Mouse (Mus musculus) heart, embryonic 15.5 days (tissue): ENCODE results near the gene Znrf2. TPM values are rescaled to one million over a fixed set of nuclear protein-coding genes. Genes with fewer than 3 reads are reported as not detected.

ENCODE experiments used
- ATAC-seq: fragments of 200-750 bp; cut with Nextera tagmentation; replicated peaks from 2 replicates; pipeline ENCODE4 v1.8.0; 2017; ENCODE audit warnings: low read depth, moderate TSS enrichment; ENCODE audit not compliant: insufficient number of reproducible peaks, insufficient read depth, low FRiP score
- H3K27ac ChIP-seq: fragments of 300-500 bp; sonication (generic); 2 replicates; pipeline ENCODE4 v1.5.1; 2015; ENCODE audit warnings: mild to moderate bottlenecking, inconsistent platforms
- H3K27me3 ChIP-seq: fragments of 300-500 bp; sonication (generic); 2 replicates; pipeline ENCODE4 v1.6.1; 2015; ENCODE audit warnings: inconsistent platforms
- H3K36me3 ChIP-seq: fragments of 300-500 bp; sonication (generic); 2 replicates; pipeline ENCODE4 v1.6.1; 2015; ENCODE audit warnings: mild to moderate bottlenecking, inconsistent platforms
- H3K4me1 ChIP-seq: fragments of 300-500 bp; sonication (generic); replicated peaks from 2 replicates; pipeline ENCODE4 v1.6.1; 2015; ENCODE audit warnings: inconsistent platforms
- H3K4me2 ChIP-seq: fragments of 300-500 bp; sonication (generic); 2 replicates; pipeline ENCODE4 v1.6.1; 2015; ENCODE audit warnings: inconsistent platforms, mild to moderate bottlenecking, moderate library complexity
- H3K4me3 ChIP-seq: fragments of 300-500 bp; sonication (generic); 2 replicates; pipeline ENCODE4 v1.5.1; 2015; ENCODE audit warnings: mild to moderate bottlenecking, inconsistent platforms
- H3K9ac ChIP-seq: fragments of 300-500 bp; sonication (generic); 2 replicates; pipeline ENCODE4 v1.6.1; 2015; ENCODE audit warnings: mild to moderate bottlenecking, inconsistent platforms
- H3K9me3 ChIP-seq: fragments of 300-500 bp; sonication (generic); replicated peaks from 2 replicates; pipeline ENCODE4 v1.6.1; 2016; ENCODE audit warnings: inconsistent platforms
- WGBS: fragments of 180-500 bp; shearing (Covaris S2); methylation state at CpG from one replicate; pipeline ENCODE4 v1.1.7; 2015; ENCODE audit warnings: mixed read lengths; 5-methylcytosine and 5-hydroxymethylcytosine counted together
- polyA plus RNA-seq: library from polyadenylated mRNA; unstranded; fragments of >200 nt; fragmentation: Nextera tagmentation; extraction: Ambion mirVana; gene quantifications from 2 replicates; pipeline ENCODE4 v1.2.1, GENCODE M21; 2015

Gene Znrf2
- polyA plus RNA-seq, 1 experiment from 2014 or later = 2.7 TPM

GRCm38 (mm10) chr6:54786766-54787165 is 29.9 kb upstream of the Znrf2 start:
- Histone ChIP-seq H3K4me2 (no peak overlapping the region), H3K9ac (no peak overlapping the region), H3K9me3 (no peaks in the 10 kb centered on the region), H3K36me3 (no peaks in the 10 kb centered on the region), H3K27me3 (no peaks in the 10 kb centered on the region), H3K4me3 (no peak overlapping the region), H3K27ac (no peak overlapping the region), H3K4me1 (peaks cover 12% of the 10 kb centered on the region)
- 73% methylated on average over 5 of the region's 5 CpGs for WGBS
- ATAC-seq = no peak

- WGBS = 32% methylated on average over 6 of the region's 6 CpGs
- peak; percentile 50; the same call in 1 of the 2 replicates for ATAC-seq
- no peak overlapping the region for H3K4me2 ChIP-seq
- H3K9ac ChIP-seq = no peak overlapping the region
- H3K9me3 ChIP-seq = no peaks in the 10 kb centered on the region
- H3K4me3 ChIP-seq = no peak overlapping the region
- H3K27me3 ChIP-seq = no peaks in the 10 kb centered on the region
- no peak overlapping the region for H3K27ac ChIP-seq
- peaks cover 8% of the 10 kb centered on the region for H3K4me1 ChIP-seq
- H3K36me3 ChIP-seq = no peaks in the 10 kb centered on the region
Measured at GRCm38 (mm10) chr6:54788493-54788892, 28.2 kb upstream of the Znrf2 start.

GRCm38 (mm10) chr6:54789139-54789538 is 27.6 kb upstream of the Znrf2 start:
- Histone ChIP-seq H3K27me3 (no peaks in the 10 kb centered on the region), H3K36me3 (no peaks in the 10 kb centered on the region), H3K9me3 (no peaks in the 10 kb centered on the region), H3K27ac (no peak overlapping the region), H3K9ac (no peak overlapping the region), H3K4me2 (no peak overlapping the region), H3K4me3 (no peak overlapping the region), H3K4me1 (peaks cover 8% of the 10 kb centered on the region)
- no peak for ATAC-seq
- WGBS = 79% methylated on average over 4 of the region's 4 CpGs

GRCm38 (mm10) chr6:54790071-54790470 is 26.6 kb upstream of the Znrf2 start:
- 78% methylated on average over 4 of the region's 4 CpGs for WGBS
- no peak for ATAC-seq

GRCm38 (mm10) chr6:54793853-54794252 is 22.9 kb upstream of the Znrf2 start:
- Histone ChIP-seq H3K9ac (no peak overlapping the region), H3K36me3 (no peaks in the 10 kb centered on the region), H3K4me2 (no peak overlapping the region), H3K27me3 (no peaks in the 10 kb centered on the region), H3K27ac (no peak overlapping the region), H3K4me3 (no peak overlapping the region), H3K4me1 (no peaks in the 10 kb centered on the region), H3K9me3 (peaks cover 3% of the 10 kb centered on the region; the same call in 1 of the 2 replicates)
- 79% methylated on average over 3 of the region's 3 CpGs for WGBS
- no peak for ATAC-seq

More at GRCm38 (mm10) chr6:54790071-54790470, 26.6 kb upstream of the Znrf2 start:
- H3K27ac ChIP-seq = no peak overlapping the region
- H3K4me2 ChIP-seq = no peak overlapping the region
- H3K9ac ChIP-seq = no peak overlapping the region
- H3K4me1 ChIP-seq = peaks cover 8% of the 10 kb centered on the region
- no peaks in the 10 kb centered on the region for H3K36me3 ChIP-seq
- no peaks in the 10 kb centered on the region for H3K27me3 ChIP-seq
- no peaks in the 10 kb centered on the region for H3K9me3 ChIP-seq
- no peak overlapping the region for H3K4me3 ChIP-seq

- peaks cover 6% of the 10 kb centered on the region; the same call in 1 of the 2 replicates for H3K9me3 ChIP-seq
- 66% methylated on average over 2 of the region's 2 CpGs for WGBS
- no peaks in the 10 kb centered on the region for H3K36me3 ChIP-seq
- no peak overlapping the region for H3K4me3 ChIP-seq
- no peak overlapping the region for H3K27ac ChIP-seq
- no peak overlapping the region for H3K4me2 ChIP-seq
- no peaks in the 10 kb centered on the region for H3K4me1 ChIP-seq
- no peak for ATAC-seq
- H3K27me3 ChIP-seq = no peaks in the 10 kb centered on the region
- H3K9ac ChIP-seq = no peak overlapping the region
Measured at GRCm38 (mm10) chr6:54794372-54794771, 22.3 kb upstream of the Znrf2 start.

- Histone ChIP-seq H3K9me3 (peaks cover 6% of the 10 kb centered on the region; the same call in 1 of the 2 replicates), H3K27me3 (no peaks in the 10 kb centered on the region), H3K4me2 (no peak overlapping the region), H3K9ac (no peak overlapping the region), H3K36me3 (no peaks in the 10 kb centered on the region), H3K4me3 (no peak overlapping the region), H3K27ac (no peak overlapping the region), H3K4me1 (no peaks in the 10 kb centered on the region)
- 86% methylated on average over 5 of the region's 5 CpGs for WGBS
- ATAC-seq = no peak
Measured at GRCm38 (mm10) chr6:54794991-54795390, 21.7 kb upstream of the Znrf2 start.

GRCm38 (mm10) chr6:54795971-54796370 is 20.7 kb upstream of the Znrf2 start:
- H3K4me2 ChIP-seq = no peak overlapping the region
- H3K9me3 ChIP-seq = peaks cover 6% of the 10 kb centered on the region; the same call in 1 of the 2 replicates
- no peak overlapping the region for H3K4me3 ChIP-seq
- no peak for ATAC-seq
- no peaks in the 10 kb centered on the region for H3K36me3 ChIP-seq
- 73% methylated on average over 5 of the region's 5 CpGs for WGBS
- H3K27ac ChIP-seq = no peak overlapping the region
- no peak overlapping the region for H3K9ac ChIP-seq
- no peaks in the 10 kb centered on the region for H3K27me3 ChIP-seq
- no peaks in the 10 kb centered on the region for H3K4me1 ChIP-seq

- no peak overlapping the region for H3K9ac ChIP-seq
- no peaks in the 10 kb centered on the region for H3K36me3 ChIP-seq
- H3K4me3 ChIP-seq = no peak overlapping the region
- H3K27ac ChIP-seq = no peak overlapping the region
- no peak for ATAC-seq
- no peak overlapping the region for H3K4me2 ChIP-seq
- H3K9me3 ChIP-seq = peaks cover 6% of the 10 kb centered on the region; the same call in 1 of the 2 replicates
- 60% methylated on average over 8 of the region's 8 CpGs for WGBS
- H3K27me3 ChIP-seq = no peaks in the 10 kb centered on the region
- no peaks in the 10 kb centered on the region for H3K4me1 ChIP-seq
Measured at GRCm38 (mm10) chr6:54802348-54802747, 14.4 kb upstream of the Znrf2 start.

GRCm38 (mm10) chr6:54804066-54804864 is 12.5 kb upstream of the Znrf2 start:
- Histone ChIP-seq H3K27me3 (no peaks in the 10 kb centered on the region), H3K36me3 (no peaks in the 10 kb centered on the region), H3K9me3 (no peaks in the 10 kb centered on the region), H3K4me2 (no peak overlapping the region), H3K9ac (no peak overlapping the region), H3K4me1 (no peaks in the 10 kb centered on the region), H3K27ac (no peak overlapping the region), H3K4me3 (no peak overlapping the region)
- 58% methylated on average over 18 of the region's 18 CpGs for WGBS
- no peak for ATAC-seq

- no peaks in the 10 kb centered on the region for H3K9me3 ChIP-seq
- ATAC-seq = no peak
- H3K4me3 ChIP-seq = no peak overlapping the region
- H3K27me3 ChIP-seq = no peaks in the 10 kb centered on the region
- H3K9ac ChIP-seq = no peak overlapping the region
- peaks cover 7% of the 10 kb centered on the region for H3K4me1 ChIP-seq
- no peak overlapping the region for H3K4me2 ChIP-seq
- H3K36me3 ChIP-seq = no peaks in the 10 kb centered on the region
- WGBS = 84% methylated on average over 5 of the region's 5 CpGs
- no peak overlapping the region for H3K27ac ChIP-seq
Measured at GRCm38 (mm10) chr6:54805779-54806178, 10.9 kb upstream of the Znrf2 start.
